Mouse (Mus musculus) brain, embryonic 14.5 days (tissue): ENCODE results near the gene Wnt10b. TPM values are rescaled to one million over a fixed set of nuclear protein-coding genes. Genes with fewer than 3 reads are reported as not detected.

ENCODE experiments used
- DNase-seq: peaks from one replicate; pipeline ENCODE4 v3.0.0-alpha.2; 2011; ENCODE audit warnings: low read depth
- CTCF ChIP-seq: fragments of 200-500 bp; IDR thresholded peaks from 2 replicates; pipeline ENCODE4 v1.5.1; 2012; ENCODE audit warnings: inconsistent platforms, mild to moderate bottlenecking, moderate library complexity, borderline replicate concordance; ENCODE audit not compliant: insufficient read depth, insufficient read length; ENCODE audit errors: extremely low read depth
- POLR2A ChIP-seq: fragments of 200-500 bp; IDR thresholded peaks from 2 replicates; pipeline ENCODE4 v1.6.1; 2012; ENCODE audit warnings: mild to moderate bottlenecking, inconsistent platforms, borderline replicate concordance; ENCODE audit not compliant: poor library complexity, insufficient read depth, insufficient read length, severe bottlenecking; ENCODE audit errors: extremely low read depth
- polyA plus RNA-seq: library from polyadenylated mRNA; depleted of rRNA; stranded (reverse); fragments of >200 nt; gene quantifications from 2 replicates; pipeline ENCODE4 v1.2.3, GENCODE M21; 2012; rRNA removed

Gene Wnt10b
- polyA plus RNA-seq, 1 experiment = 2.4 TPM

DNA sequence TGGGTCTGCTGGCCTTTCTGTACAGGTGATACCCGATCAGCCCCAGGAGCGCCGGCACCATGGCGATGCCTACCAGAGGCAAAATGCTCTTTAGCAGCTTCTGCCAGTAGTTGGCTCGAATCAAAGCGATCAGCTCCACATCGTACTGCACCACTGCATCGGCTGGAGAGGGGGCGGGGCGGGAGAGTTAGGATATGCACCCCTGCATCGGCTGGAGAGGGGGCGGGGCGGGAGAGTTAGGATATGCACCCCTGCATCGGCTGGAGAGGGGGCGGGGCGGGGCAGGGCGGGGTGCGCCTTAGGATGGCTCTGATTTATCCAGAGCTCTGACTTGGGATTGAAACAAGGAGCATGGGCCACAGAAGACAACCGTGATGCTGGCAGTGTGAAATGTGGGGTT is 53.5 kb downstream of the Wnt10b start:
- TF ChIP-seq POLR2A = no peak
- no peak for TF ChIP-seq CTCF
- peak; percentile 22 for DNase-seq

DNA sequence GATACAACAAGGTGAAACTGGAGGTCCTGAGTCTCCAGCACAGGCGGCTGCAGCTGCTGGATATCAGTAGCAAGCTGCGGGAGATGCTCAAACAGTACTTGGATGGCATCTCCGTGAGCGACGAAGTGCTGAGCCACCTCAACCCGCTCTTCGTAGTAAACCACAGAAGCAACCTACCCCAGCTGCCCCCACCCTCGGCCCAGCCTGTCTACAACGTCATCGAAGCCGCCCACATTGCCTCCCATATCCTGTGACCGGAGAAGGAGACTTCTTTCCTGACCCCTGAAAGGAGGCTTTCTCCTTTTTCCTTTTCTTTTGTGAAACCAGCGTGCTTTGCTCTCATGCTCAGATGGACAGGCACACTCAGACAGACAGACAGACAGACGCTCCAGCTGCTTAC is 55.1 kb downstream of the Wnt10b start:
- DNase-seq = no peak
- no peak for TF ChIP-seq CTCF
- TF ChIP-seq POLR2A = no peak

DNA sequence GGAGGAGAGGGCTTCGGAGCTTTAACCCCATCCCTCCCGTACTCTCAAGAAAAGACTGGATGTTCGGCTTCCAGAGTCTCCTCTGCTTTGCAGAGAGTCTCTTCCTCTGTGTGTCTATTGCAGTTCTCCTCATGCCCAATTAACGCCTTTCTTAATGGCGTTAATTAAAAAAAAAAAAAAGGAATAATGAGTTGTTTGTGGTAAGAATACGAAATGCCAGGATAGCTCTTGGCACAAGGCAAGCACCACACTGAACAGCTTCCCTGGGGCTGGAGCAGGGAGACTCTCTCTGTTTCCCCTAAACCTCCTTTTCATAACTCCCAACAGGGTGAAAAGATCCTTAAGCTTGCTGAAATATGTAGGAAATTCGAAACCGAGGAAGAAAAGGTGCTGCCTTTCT is 55.8 kb downstream of the Wnt10b start:
- DNase-seq = peak; percentile 81
- TF ChIP-seq POLR2A (no peak), CTCF (no peak)

Other genes starting within 250 kb of the Wnt10b start
- gene Kansl2, start 243.9 kb downstream of the Wnt10b start, polyA plus RNA-seq = 106 and 115 TPM in 2 replicates
- gene Ccnt1, start 207.2 kb downstream of the Wnt10b start, polyA plus RNA-seq = 25.5 and 29.5 TPM in 2 replicates
- not detected in 2 replicates for gene 4930415O20Rik, start 207.1 kb downstream of the Wnt10b start, polyA plus RNA-seq
- gene Adcy6, start 168.1 kb downstream of the Wnt10b start, polyA plus RNA-seq = 38.3 and 50.2 TPM in 2 replicates
- 287 and 323 TPM in 2 replicates for gene Cacnb3, start 147.3 kb downstream of the Wnt10b start, polyA plus RNA-seq
- 38.9 and 55.6 TPM in 2 replicates for gene Ddx23, start 115.3 kb downstream of the Wnt10b start, polyA plus RNA-seq
- gene Rnd1, start 100.7 kb downstream of the Wnt10b start, polyA plus RNA-seq = 13.7 and 14.0 TPM in 2 replicates
- gene Ccdc65, start 69.9 kb downstream of the Wnt10b start, polyA plus RNA-seq = 1.7 and 3.2 TPM in 2 replicates
- 4.7 and 5.9 TPM in 2 replicates for gene Fkbp11, start 50.0 kb downstream of the Wnt10b start, polyA plus RNA-seq
- gene Arf3, start 14.9 kb downstream of the Wnt10b start, polyA plus RNA-seq = 119 and 156 TPM in 2 replicates
- 1.2 and 2.9 TPM in 2 replicates for gene Wnt1, start 11.7 kb upstream of the Wnt10b start, polyA plus RNA-seq
- 1.8 and 2.2 TPM in 2 replicates for gene Ddn, start 31.3 kb upstream of the Wnt10b start, polyA plus RNA-seq
- 71.8 and 85.7 TPM in 2 replicates for gene Prkag1, start 53.4 kb upstream of the Wnt10b start, polyA plus RNA-seq
- 18.4 and 37.5 TPM in 2 replicates for gene Kmt2d, start 93.1 kb upstream of the Wnt10b start, polyA plus RNA-seq
- 24.6 and 40.8 TPM in 2 replicates for gene Rhebl1, start 116.4 kb upstream of the Wnt10b start, polyA plus RNA-seq
- 0.37 and 0.88 TPM in 2 replicates for gene Dhh, start 120.4 kb upstream of the Wnt10b start, polyA plus RNA-seq
- 106 and 176 TPM in 2 replicates for gene Lmbr1l, start 140.1 kb upstream of the Wnt10b start, polyA plus RNA-seq
- gene Tuba1b, start 156.4 kb upstream of the Wnt10b start, polyA plus RNA-seq = 2,160 and 2,864 TPM in 2 replicates
- 136 and 183 TPM in 2 replicates for gene Gm49450, start 175.4 kb upstream of the Wnt10b start, polyA plus RNA-seq
- 11,216 and 14,471 TPM in 2 replicates for gene Tuba1a, start 175.6 kb upstream of the Wnt10b start, polyA plus RNA-seq